18 mouse cellular contexts compared by ENCODE assay signal in the genomic region with DNA sequence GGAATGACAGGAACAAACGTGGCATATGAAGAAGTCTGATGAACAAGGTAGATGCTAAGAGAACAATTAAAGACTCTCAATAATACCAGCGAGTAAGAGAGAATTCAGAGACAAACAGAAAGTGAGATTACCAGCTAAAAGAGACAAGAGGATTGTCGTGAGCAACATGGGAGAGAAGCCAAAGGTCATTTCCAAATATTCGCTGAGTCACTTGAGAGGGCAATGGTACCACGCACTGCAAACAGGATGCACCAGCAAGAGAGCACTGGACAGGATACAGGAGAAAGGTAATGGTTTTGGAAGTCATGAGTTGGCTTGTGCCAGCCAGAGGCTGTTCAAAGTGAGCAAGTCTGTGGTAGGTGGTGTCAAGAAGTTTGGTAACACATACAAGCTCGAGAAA. TPM values are rescaled to one million over a fixed set of nuclear protein-coding genes. Genes with fewer than 3 reads are reported as not detected.
DNase-seq lines count a peak whose midpoint lies in the region.
"Had no signal": no experiment of that assay in that cellular context is flagged by ENCODE, and none has a peak within 500 bp of the region (broad histone marks: within the 10 kb centered on the region; RNA-seq: fewer than 3 reads in every experiment).

No protein-coding gene starts in this region.

- peak; percentile 20 to 79 for DNase-seq in adrenal gland, adult (ENCODE audit: inconsistent age in 2 of 2, low spot score in 1 of 2)
- DNase-seq in adrenal gland, adult 18-20 months (ENCODE audit: low spot score in 2 of 2): no peak
- DNase-seq in kidney, adult 9 months: peak; percentile 45
- DNase-seq in kidney, postnatal 25 days: no peak
- peak; percentile 24 for DNase-seq in adrenal gland, postnatal 10 days
- DNase-seq in right cerebral cortex, adult 18-20 months: no peak
- no peak for DNase-seq in midbrain, embryonic 10.5 days (ENCODE audit: low spot score)
- DNase-seq: cerebellum, adult 2 months; cerebellum, postnatal 10 days; forebrain, postnatal 0 days; gastrocnemius, postnatal 14 days; heart, postnatal 36 days had no signal

- H3K9me3 ChIP-seq in midbrain, embryonic 10.5 days (replicated peaks): no peaks in the 10 kb centered on the region
- H3K9me3 ChIP-seq: embryonic facial prominence, embryonic 10.5 days; forebrain, embryonic 13.5 days; heart, embryonic 13.5 days had no signal

- H3K27me3 ChIP-seq in midbrain, embryonic 10.5 days (ENCODE audit: low read depth, poor library complexity, severe bottlenecking): no peaks in the 10 kb centered on the region
- H3K27me3 ChIP-seq: forebrain, embryonic 13.5 days; heart, embryonic 13.5 days; Patski had no signal

- WGBS in midbrain, embryonic 10.5 days: 78% methylated on average over 6 of the region's 6 CpGs

- no peaks in the 10 kb centered on the region for H3K36me3 ChIP-seq in midbrain, embryonic 10.5 days
- H3K36me3 ChIP-seq: embryonic facial prominence, embryonic 10.5 days; heart, embryonic 13.5 days had no signal

- H3K27ac ChIP-seq in midbrain, embryonic 10.5 days (replicated peaks): no peak overlapping the region
- H3K27ac ChIP-seq: forebrain, embryonic 13.5 days; heart, embryonic 13.5 days had no signal

- H3K4me1 ChIP-seq in midbrain, embryonic 10.5 days: no peaks in the 10 kb centered on the region
- H3K4me1 ChIP-seq: forebrain, embryonic 13.5 days; heart, embryonic 13.5 days had no signal

- no peak overlapping the region for H3K4me3 ChIP-seq in midbrain, embryonic 10.5 days
- H3K4me3 ChIP-seq: embryonic facial prominence, embryonic 10.5 days; forebrain, embryonic 13.5 days; heart, embryonic 13.5 days had no signal

RNA-seq across cellular contexts. Expression of gene Fbxl13, which starts 39.5 kb away (rescaled TPM):
- under 1 TPM in 1 of 2 experiments, not detected in 1; 0.20 TPM for total RNA-seq in adrenal gland, adult 18-20 months (2021)
- under 1 TPM; 0.12 to 0.21 TPM for total RNA-seq in adrenal gland, postnatal 10 days (2021)
- 0.15 and 0.48 TPM in 2 replicates for polyA plus RNA-seq in midbrain, embryonic 10.5 days (2016; fragmentation: Nextera tagmentation; extraction: Ambion mirVana)
- total RNA-seq: gastrocnemius, adult 18-20 months; heart, postnatal 36 days had no signal
- polyA plus RNA-seq: activated CD4-positive, CD25-positive, alpha-beta regulatory T cell, adult 4 months had no signal

RNA-seq across cellular contexts. Expression of gene Armc10, which starts 39.7 kb away (rescaled TPM):
- 10 to 100 TPM; 11.8 to 17.0 TPM for total RNA-seq in adrenal gland, adult 18-20 months (2021)
- 10 to 100 TPM; 17.7 to 22.4 TPM for total RNA-seq in adrenal gland, postnatal 10 days (2021)
- polyA plus RNA-seq in midbrain, embryonic 10.5 days (2016; fragmentation: Nextera tagmentation; extraction: Ambion mirVana): 66.9 and 74.4 TPM in 2 replicates

Comparison
In these comparisons a context has a peak if more than half of its experiments do, and no peak if none do; other contexts are left out.
1. DNase-seq: peak in adrenal gland, adult (2 of 2), kidney, adult 9 months (single experiment) and adrenal gland, postnatal 10 days (single experiment); none in adrenal gland, adult 18-20 months (0 of 2), kidney, postnatal 25 days (0 of 2), right cerebral cortex, adult 18-20 months (single experiment) and midbrain, embryonic 10.5 days (single experiment).